Mouse (Mus musculus) spleen, adult 12 weeks (tissue): ENCODE results near the gene Opn1sw.
"Not testable (repeated sequence)": the region's sequence is repeated elsewhere in the genome, so short reads cannot be mapped to it uniquely, and the experiment has no call there.

Experiments
- DNase-seq: peaks from one replicate; pipeline ENCODE4 v3.0.0; 2022; ENCODE audit warnings: low spot score

The Opn1sw gene

GRCm38 (mm10) chr6:29395910-29396713 is 7.8 kb upstream of the Opn1sw start, which contains the start of gene Ccdc136:
Gene Ccdc136, plus strand, starts transcription at chr6:29396309.
- DNase-seq = no peak

GRCm38 (mm10) chr6:29394286-29394685 is 6.0 kb upstream of the Opn1sw start:
- DNase-seq = no peak

- DNase-seq = no peak
These were observed 3.5 kb upstream of the Opn1sw start for GRCm38 (mm10) chr6:29391802-29392201.

- DNase-seq = not testable (repeated sequence)
These were observed 3.0 kb upstream of the Opn1sw start for GRCm38 (mm10) chr6:29391241-29391640.

- DNase-seq = not testable (repeated sequence)
These were observed 2.2 kb upstream of the Opn1sw start for GRCm38 (mm10) chr6:29390500-29390899.

- no peak for DNase-seq
These were observed 1.2 kb upstream of the Opn1sw start for GRCm38 (mm10) chr6:29389425-29389824.

GRCm38 (mm10) chr6:29388606-29389080 is 375 bp upstream of the Opn1sw start:
- no peak for DNase-seq

- no peak for DNase-seq
These were observed 5.8 kb downstream of the Opn1sw start for GRCm38 (mm10) chr6:29382442-29382841.

GRCm38 (mm10) chr6:29379954-29380353 is 8.3 kb downstream of the Opn1sw start:
- no peak for DNase-seq

- no peak for DNase-seq
These were observed 9.6 kb downstream of the Opn1sw start for GRCm38 (mm10) chr6:29378678-29379077.

GRCm38 (mm10) chr6:29377386-29377785 is 10.9 kb downstream of the Opn1sw start:
- DNase-seq = no peak

GRCm38 (mm10) chr6:29365277-29365676 is 23.0 kb downstream of the Opn1sw start:
- no peak for DNase-seq

- DNase-seq = no peak
These were observed 25.1 kb downstream of the Opn1sw start for GRCm38 (mm10) chr6:29363129-29363515.

- DNase-seq = no peak
These were observed 25.8 kb downstream of the Opn1sw start for GRCm38 (mm10) chr6:29362246-29363128.

- no peak for DNase-seq
These were observed 28.1 kb downstream of the Opn1sw start for GRCm38 (mm10) chr6:29360211-29360610.

- DNase-seq = no peak
These were observed 28.9 kb downstream of the Opn1sw start for GRCm38 (mm10) chr6:29359386-29359785.

GRCm38 (mm10) chr6:29352816-29353215 is 35.5 kb downstream of the Opn1sw start:
- DNase-seq = no peak

GRCm38 (mm10) chr6:29351613-29352012 is 36.7 kb downstream of the Opn1sw start:
- no peak for DNase-seq

- DNase-seq = no peak
These were observed 39.9 kb downstream of the Opn1sw start for GRCm38 (mm10) chr6:29348371-29348724.

- peak; percentile 98 for DNase-seq
These were observed 40.5 kb downstream of the Opn1sw start, which contains the start of gene Calu for GRCm38 (mm10) chr6:29347665-29348370. Gene Calu, plus strand, starts transcription at chr6:29348069.

- DNase-seq = no peak
These were observed 41.1 kb downstream of the Opn1sw start for GRCm38 (mm10) chr6:29347189-29347588.

GRCm38 (mm10) chr6:29346512-29346911 is 41.8 kb downstream of the Opn1sw start:
- not testable (repeated sequence) for DNase-seq
